Mouse (Mus musculus): ENCODE measurements at regions not wholly inside any gene's neighbourhood (a gene's known extent, or its start where the extent isn't known, plus 50 kb on each side); places are given as distances from the start of the nearest gene placed in this dataset.

DNA sequence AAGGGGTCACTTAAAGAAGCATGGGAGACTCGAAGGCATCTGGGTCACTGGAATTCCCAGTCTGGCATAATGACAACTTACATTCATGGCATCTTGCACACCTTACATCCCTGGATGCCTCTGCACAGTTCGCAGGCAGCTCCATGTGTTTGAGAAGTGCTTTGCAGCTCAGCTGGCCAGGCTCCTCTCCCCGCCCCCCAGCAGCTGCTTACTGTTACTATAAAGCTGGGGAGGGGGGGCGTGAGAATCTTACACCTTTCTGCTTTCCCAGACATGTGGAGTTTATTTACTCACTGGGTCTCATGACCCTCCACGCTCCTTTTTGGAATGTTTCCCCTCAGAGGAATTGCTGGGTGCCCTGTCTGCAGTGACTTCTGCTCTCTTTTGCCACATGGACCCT lies 299.4 kb downstream of the Gadd45g start:
- in situ Hi-C loops (cut with MboI, MseI): no loop called here

DNA sequence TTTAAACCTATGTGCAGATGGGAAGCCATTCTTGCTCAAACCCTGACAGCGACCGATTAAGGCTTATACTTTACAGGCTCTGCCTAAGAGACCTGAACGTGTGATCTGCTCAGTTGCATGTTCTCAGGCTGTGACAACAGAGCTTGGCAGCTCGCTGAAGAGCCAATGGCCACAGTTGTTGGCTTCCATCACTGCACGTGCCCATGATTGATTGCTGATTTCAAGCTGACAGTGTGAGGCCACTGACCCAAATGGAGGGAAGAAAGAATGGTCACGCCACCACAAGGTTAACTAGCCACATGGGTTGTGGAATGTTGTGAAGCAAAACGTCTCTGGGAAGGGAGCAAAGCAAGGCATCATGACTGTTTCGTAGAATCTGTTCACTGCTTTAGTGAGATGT lies 303.8 kb downstream of the Gadd45g start:
- in situ Hi-C loops (cut with MboI, MseI): no loop called here

DNA sequence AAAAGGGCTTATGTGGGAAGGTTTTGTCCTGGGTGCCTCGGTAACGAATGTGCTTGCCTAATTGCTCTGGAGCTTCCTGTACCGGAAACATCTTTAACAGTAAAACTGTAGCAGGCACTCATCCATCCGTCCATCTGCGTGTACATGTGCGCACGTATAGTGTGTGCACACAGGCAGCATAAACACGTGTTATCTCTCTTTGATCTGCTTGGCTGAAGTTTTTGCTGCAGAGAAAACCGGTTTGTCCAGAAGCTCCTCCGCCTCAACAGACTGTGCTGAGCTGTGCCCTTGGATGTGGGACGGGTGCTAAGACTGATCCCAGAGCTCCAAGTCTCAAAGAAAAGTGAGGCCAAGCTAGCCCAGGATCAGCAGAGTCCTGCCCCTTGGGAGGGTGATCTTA lies 305.3 kb downstream of the Gadd45g start:
- in situ Hi-C loops (cut with MboI, MseI): no loop called here

DNA sequence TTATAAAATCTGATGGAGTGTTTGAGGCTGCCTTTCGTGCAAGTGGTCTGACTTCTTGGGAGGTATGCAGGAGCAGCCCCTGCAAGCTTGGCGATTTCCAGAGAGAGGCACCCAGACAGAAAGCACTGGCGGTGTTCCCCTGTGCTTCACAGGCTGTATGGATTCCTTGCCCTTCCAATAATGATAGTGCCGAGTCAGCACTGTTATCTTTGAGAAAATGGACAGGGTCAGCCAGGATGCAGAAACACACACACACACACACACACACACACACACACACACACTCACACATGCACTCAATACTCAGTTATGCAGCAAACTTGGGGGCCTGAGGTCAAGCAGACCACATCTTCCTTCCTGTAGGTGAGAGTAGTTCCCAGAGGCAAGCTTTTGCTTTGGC lies 305.7 kb downstream of the Gadd45g start:
- in situ Hi-C loops (cut with MboI, MseI): no loop called here

DNA sequence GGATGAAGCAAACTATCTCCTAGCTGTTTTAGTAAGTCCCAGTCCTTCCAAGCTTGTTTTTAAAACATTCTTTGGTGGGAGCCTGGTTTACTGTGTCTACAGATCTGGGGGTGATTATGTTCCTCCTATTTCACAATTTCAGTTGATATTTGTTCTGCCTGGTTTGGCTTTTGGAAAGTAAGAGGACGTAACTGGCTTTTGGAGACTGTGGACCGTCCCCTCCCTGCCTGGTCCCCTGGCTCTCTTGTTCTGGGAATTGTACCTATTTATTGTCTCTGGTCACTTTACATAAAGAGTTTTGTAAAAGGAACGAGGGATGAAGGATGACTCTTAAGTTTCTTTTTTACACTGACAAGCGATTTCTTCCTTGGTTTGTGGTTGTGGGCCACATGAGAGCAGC lies 306.6 kb downstream of the Gadd45g start:
- in situ Hi-C loops (cut with MboI, MseI): no loop called here

DNA sequence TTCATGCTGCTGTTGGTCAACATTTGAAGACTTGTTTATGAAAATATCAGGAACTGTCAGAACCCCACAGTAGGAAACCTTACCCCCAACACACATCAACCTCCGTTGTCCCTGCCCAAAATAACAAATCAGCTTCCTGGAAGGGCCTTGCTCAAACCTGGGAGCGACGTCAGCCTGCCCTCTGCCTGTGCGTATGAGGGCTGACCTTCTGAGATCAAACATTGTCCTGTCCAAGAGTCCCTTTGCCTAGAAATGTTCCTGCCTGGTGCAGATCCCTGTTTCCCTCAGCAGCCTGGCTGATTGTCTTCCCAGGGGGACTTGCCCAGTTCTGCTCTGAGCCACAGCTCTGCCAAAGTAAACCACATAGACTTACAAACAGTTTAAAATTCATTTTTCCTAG lies 307.1 kb downstream of the Gadd45g start:
- in situ Hi-C loops (cut with MboI, MseI): no loop called here

DNA sequence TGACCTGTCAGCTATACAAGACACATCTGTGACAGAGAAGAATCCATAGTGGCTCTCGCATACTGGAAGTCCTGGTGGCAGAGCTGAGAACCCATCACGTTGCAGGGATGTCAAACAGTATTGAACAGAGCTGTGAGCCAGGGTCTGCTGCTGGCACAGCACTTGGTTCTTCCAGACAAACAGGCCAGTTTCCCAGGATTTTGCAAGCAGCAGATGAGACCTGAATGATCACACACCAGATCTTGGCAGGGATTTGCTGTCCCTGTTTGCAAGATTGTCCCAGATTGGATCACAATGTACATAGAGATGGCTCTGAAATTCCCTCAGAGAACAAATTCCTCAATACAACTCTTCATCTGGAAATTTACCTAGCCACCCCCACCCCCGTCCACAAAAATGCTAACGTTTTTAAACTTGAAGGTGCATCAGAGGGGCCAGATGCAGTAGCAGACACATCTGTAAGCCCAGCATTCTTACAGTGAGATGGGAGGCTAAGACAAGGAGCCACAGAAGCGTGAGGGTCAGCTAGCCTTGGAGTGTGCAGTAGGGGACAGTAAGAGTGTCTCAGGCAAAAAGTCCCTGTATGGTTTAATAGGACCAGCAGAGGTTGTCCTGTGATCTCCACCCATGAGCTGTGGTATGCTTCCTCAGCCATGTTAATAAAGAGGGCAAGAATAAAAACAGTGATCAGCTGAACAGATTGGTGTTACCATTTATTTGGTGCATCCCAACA lies 307.8 kb downstream of the Gadd45g start:
- in situ Hi-C loops (cut with MboI, MseI): no loop called here

DNA sequence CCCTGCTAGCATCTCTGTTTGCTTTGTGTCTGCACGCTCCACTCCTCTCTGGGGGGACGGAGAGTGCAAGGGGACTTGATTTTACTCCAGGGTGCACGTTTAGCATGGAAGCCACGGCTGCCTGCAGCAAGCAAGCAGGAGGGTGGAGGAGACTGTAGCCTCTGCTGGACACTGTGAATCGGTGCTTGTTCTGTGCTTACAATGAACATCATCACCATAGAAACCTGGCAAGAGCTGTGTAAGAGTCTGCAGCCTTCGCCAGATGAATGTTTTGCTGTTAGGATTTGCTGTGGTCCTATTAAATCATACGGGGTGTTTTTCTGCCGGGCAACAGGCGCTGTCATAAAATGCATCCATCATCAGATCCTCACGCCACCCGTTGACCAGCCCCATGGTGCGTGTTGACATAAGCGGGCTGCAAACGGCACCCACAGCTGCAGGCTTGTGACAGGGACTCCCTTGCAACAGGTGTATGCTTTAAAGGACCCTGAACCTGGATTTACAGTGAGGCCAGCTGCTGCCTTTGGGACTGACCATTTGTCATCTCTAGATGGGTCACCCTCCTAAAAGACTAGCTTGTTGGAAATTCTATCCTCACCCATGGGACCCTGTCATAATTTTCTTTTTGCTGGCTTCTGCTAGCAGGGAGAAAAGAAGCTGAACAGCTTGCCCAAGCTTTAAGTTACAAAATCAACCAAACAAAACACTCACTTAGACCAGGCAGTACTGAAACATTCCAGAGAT lies 308.5 kb downstream of the Gadd45g start:
- in situ Hi-C loops (cut with MboI, MseI): no loop called here

DNA sequence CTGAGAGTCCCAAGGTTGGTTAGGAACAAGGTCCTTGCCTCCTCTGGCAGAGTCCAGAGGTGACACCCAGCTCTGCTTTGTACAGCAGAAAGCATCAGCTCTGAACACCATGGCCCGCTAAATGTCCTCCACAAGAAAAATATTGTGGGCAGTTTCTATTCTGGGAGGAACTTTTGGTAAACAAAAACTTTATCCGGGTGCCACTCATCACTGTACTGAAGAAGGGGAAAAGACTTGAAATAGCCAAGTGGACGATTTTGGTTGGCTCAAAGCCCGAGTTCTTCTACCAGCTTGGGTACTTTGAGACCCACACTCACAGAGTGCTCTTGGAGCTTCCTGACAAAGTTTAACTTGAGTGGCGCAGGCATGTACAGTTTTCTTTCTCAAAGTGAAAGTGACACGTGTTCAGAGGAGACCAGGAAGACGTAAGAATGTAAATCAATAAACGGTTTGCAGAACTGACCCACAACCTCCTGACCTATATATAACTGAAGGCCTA lies 309.2 kb downstream of the Gadd45g start:
- in situ Hi-C loops (cut with MboI, MseI): no loop called here

DNA sequence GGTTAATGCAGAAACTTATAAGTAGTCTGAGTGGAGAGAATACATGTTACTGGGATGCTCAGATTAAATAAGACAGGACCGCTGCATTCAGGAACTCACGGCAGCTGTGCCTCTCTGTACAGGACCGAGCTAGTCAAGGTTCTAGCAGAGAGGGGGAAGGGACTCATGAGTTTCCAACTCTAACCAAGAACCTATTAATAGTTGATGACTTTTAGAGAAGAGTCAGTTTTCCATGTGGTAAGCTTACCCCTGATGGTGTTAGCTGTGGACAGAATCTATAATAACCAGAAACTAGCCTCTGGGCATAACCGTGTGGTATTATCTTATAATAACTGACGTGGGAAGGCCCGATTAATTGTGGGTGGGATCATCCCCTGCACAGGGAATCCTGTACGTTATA lies 316.2 kb downstream of the Gadd45g start:
- in situ Hi-C loops (cut with MboI, MseI): no loop called here

DNA sequence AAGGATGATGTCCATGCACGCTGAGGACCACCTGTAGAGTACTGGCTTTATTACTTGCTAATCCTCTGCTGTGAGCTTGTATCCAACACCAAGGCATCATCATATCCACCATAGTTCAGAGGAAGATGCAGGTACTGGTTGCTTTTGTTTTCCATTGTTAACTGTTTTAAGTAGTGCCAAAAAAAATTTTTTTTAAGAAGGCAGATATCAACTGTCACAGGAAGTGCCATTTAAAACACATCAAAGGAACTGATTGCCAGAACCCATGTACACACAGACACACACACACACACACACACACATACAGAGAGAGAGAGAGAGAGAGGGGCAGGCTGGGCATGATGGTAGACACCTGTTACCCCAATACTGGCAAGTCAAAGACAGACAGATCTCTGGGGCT lies 319.1 kb downstream of the Gadd45g start:
- in situ Hi-C loops (cut with MboI, MseI): no loop called here

DNA sequence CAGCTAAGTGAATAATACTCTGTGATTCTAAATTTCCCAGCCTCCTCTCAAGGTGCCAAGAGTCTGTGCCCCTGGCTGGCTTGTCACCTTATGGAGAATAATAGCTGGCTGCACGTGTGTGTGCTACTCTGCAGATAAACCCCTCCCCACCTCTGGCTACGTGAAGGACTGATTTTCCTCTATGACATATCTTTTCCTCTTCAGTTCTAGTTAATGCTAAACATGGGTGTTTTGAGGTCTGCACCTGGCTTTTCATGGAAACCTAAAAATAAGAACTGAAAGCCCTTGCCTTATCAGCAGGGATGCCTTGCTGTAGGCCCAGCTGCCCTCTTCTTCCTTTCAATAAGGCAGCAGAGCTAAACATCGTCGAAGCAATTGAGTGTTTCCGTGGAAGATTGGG lies 321.5 kb downstream of the Gadd45g start:
- in situ Hi-C loops (cut with MboI, MseI): no loop called here

DNA sequence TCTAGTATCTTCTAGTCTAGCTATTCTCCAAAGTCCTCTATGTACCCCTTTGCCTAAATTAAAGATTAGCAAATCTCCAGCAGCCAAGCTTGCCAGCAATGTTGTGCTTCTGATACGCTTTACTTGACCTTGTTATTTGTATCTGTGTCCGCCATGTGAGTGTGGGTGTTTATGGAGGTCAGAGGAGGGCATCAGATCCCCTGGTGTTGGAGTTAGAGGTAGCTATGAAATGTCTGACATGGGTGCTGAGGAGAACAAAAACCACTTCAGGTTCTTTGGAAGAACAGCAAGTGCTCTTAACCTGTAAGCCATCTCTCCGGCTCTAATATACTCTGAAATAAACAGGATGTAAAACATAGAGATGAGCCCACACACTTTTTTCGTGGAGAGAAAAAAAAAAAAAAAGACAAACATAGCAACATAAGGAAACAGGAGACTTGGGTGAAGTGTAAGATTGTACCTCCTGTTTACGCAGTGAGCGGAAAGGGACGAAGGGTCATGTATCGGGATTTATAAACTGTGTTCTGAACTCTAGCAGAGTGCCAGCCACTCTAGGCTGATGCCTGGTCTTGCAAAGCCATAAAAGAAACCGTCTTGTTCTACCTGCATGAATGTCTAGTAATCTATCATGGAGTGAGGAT lies 326.3 kb downstream of the Gadd45g start:
- in situ Hi-C loops (cut with MboI, MseI): no loop called here

DNA sequence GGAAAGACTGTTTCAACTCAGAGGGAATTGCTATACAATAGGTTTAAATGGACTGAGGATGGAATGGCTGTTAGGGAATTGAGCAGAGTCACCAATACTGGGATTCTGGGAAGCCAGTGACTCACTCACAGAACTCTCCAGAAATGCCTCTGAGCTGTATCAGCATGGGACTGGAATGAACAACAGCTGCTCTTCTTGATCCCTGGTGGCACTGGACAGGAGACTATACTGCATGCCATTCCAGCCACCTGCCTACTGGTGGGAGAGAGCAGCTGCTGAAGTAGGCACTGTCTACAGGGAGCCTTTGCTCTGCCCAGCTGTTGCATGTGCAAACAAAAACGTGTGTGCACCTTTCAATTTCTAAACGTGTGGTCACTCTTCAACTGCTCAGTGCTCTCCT lies 329.2 kb downstream of the Gadd45g start:
- in situ Hi-C loops (cut with MboI, MseI): no loop called here

DNA sequence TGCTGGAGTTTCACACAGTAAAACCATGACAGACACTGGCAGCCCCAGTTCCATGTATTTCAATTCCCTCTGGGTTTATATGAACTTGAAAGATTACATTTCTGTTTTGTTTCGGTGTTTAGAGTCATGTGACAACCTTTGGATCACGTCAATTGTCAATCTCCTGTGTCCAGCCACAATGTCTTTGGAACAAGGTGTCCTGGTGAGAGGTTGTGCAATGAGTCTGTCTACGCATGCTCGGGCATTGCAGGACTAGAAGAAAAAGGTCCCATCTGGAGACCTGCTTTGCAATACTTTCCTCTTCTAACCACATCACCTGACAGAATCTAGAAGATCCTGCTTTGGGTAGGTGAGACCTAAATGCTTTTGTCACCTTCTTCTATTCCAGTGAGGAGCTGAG lies 333.5 kb downstream of the Gadd45g start:
- in situ Hi-C loops (cut with MboI, MseI): no loop called here

DNA sequence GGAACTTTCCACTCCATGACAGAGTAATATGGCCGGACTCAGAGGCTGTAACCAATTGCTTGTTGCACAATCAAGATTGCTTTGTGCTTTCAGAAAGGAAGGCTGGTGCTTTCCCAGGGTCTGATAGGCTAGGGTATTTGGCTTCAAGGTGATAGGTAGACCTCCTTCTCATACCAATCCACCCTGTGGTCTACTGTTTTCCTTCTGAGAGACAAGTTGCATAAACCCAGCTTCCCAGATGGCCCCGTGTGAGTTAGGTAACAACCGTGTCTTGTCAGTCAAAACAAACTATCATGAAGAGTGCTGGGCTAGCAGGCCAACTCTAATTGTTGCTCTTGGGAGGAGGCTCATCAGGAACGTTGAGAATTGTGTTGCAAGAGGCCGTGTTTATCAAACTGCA lies 337.2 kb downstream of the Gadd45g start:
- in situ Hi-C loops (cut with MboI, MseI): no loop called here

DNA sequence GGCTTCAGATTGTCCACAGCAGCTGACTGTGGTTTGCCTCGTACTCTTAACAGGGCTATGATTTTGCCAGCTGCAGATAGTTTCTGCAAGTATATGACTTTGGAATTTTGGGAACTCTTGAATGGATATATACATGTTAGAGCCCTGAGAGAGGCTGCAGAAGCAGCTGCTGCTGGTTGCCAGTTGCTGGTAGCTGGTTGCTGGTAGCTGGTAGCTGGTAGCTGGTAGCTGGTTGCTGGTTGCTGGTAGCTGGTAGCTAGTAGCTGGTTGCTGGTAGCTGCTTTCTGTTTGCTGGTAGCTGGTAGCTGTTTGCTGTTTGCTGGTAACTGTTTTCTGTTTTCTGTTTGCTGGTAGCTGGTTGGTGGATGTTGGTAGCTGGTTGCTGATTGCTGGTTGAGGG lies 339.1 kb downstream of the Gadd45g start:
- in situ Hi-C loops (cut with MboI, MseI): no loop called here

DNA sequence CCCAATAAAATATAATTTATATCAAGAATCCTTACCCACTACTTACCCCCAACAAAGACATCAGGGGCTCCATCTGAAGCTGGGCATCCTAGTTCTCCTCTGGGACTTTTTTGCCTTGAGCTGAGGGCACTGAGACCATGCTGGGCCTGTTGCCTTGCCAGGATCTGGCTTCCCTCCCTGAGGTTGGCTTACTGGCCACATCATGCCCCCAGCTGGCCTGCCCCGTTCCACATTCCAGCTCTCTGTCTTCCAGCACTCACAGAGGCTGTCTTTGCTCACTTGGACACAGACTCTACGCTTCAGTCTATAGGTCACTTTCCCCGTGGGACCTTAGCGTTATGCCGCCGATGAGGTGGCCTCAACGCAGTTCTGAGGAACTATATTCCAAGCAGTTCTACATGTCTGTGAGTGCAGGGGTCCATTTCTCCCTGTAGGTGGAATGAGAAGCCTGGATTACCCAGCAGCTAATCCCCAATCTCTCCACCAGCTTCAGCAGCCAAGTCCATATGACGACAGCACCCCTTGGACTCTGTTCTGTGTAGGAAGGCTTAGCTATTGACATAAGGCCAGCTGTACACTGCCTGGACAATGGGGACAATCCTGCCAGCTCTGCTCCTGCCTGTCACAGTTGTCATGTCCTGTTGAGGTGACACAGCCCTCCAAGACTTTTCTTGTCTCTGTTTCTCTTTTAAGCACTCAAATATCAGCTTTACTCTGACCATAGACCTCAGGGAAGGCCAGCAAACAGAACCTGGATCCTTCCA lies 341.5 kb downstream of the Gadd45g start:
- in situ Hi-C loops (cut with MboI, MseI): no loop called here

DNA sequence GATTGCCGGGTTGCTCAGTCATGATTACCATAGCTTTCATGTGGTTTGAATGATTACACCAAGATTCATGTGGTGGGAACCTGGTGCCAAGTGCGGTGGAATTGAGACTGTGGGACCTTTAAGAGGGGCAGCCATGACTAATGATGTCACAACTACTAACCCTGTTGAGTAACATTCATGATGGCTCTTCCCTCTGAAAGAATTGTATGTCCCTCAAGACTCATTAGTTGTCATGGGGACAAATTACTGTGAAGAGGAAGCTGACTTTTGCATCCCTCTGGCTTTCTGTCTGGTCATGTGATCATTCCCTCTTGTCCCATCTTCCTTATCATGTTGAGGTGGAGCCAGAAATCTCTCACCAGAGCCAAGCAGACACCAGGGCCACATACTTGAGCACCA lies 342.1 kb downstream of the Gadd45g start:
- in situ Hi-C loops (cut with MboI, MseI): no loop called here

DNA sequence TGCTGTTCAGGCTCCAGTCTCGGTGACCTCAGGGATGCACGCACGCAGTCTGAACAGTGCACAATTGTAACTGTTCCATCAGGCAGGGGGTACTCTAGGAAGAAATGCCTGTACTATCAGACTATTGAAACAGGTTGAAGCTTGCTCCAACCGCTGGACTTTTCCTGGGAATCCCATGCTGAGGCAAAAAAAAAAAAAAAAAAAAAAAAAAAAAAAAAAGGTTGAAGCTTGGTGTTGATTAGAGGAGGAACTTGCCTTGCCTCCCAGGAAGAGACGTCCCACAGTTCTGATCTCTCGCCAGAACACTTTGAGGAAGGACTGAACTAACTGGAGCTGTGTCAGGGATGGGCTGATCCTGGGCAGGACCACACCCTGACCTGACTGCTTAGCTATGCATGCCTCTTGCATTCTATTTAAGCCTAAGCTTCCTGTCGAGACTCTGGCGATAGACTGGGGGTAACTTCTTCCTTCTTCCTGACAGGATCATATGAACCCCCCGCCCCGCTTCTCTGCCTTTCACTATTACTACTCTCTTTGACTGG lies 341.6 kb downstream of the Diras2 start:
- in situ Hi-C loops (cut with MboI, MseI): no loop called here

DNA sequence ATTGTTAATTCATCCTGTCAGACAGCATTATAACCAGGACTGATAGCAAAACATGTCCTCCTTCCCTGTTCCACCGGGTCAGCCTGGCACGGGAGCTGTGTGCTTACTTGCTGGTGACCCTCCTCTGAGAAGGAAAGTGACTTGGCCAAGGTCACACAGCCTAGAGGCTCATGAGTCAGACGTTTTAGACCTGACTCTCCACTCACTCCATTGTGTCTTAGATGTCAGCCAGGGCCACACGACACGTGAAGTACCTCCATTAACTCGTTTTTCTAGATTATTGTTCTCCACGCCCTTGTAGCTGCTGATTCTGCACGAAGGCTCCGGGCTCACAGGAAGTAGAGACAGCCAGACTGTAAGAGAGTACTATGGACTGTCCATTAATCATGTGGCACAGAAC lies 340.8 kb downstream of the Diras2 start:
- in situ Hi-C loops (cut with MboI, MseI): no loop called here
